Mouse (Mus musculus): ENCODE data around the gene Zbtb18. TPM values are rescaled to one million over a fixed set of nuclear protein-coding genes. Genes with fewer than 3 reads are reported as not detected.
"Not testable (repeated sequence)": the region's sequence is repeated elsewhere in the genome, so short reads cannot be mapped to it uniquely, and the experiment has no call there.

Gene Zbtb18
- total RNA-seq, 1 experiment from 2014 or later, result 53.8 TPM

DNA sequence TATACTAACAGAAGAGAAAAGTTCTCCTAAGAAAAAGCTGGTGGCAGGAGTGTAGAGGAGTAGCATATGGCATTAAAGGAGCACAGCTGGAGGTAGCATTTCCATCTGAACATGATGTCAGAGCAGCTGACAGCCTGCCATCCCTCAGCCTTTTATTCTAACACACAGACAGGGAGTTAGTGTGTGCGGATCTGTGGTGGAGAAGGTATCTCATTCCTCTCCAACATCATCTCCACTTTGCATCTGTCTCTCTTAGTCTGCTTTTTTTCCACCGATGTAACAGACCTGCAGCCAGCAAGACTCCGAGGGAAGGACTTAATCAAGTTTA is 2.3 kb downstream of the Zbtb18 start:
- no peak for ATAC-seq (replicated peaks in 1 of 2; ENCODE audit: insufficient read depth in 1 of 2, low FRiP score in 2 of 2, low TSS enrichment in 1 of 2, low read depth in 1 of 2, poor library complexity in 2 of 2, severe bottlenecking in 2 of 2)

DNA sequence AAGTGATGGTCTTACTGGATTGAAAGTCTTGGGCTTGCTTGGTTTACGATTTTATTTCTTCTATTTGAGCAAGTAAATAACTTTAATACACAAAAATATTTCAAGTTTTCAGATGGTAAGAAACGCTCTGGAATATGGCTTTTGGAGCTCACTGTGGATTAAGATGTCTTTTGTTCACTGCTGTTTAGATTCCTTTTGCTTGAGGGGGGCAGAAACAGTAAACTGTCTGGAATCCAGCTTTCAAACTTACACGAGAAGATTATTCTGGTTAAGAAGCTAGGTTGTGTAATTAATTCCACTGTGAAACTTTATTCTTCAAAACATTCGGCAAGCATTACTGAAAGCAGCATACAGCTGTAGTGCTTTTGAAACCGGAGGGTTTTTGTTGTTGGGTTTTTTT is 2.8 kb downstream of the Zbtb18 start:
- no peak for ATAC-seq (replicated peaks in 1 of 2; ENCODE audit: insufficient read depth in 1 of 2, low FRiP score in 2 of 2, low TSS enrichment in 1 of 2, low read depth in 1 of 2, poor library complexity in 2 of 2, severe bottlenecking in 2 of 2)

DNA sequence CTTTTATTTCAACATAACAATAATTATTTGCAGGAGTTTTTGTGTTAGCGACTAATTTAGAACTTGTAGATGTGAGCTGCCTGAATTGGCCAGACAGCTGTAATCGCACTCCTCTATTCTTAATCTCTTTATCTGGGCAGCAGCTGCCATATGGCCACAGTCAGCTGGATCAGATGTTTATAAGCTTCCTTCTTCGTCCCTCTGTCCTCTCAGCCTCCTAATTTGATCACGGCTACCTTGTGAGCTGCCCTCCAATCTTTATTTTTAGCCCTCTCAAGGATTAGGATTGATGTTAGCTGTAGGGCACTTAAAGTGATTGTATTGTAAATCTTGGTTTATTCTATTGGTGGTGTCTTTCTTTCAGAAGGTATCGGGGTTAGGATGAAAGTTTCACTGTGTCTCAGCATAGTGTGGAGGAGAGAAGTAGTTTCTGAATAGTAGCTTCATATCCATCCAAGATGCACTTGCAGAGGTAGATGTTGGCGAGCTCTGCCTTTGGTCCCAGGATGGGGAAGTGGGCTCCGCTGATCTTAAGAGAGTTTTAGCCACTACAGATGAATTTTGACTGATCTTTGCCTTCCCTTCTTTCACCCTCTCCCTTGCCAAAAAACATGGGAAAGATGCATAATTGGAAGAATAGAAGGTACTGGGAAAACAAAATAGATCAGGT is 3.4 kb downstream of the Zbtb18 start:
- no peak for ATAC-seq (replicated peaks in 1 of 2; ENCODE audit: insufficient read depth in 1 of 2, low FRiP score in 2 of 2, low TSS enrichment in 1 of 2, low read depth in 1 of 2, poor library complexity in 2 of 2, severe bottlenecking in 2 of 2)

DNA sequence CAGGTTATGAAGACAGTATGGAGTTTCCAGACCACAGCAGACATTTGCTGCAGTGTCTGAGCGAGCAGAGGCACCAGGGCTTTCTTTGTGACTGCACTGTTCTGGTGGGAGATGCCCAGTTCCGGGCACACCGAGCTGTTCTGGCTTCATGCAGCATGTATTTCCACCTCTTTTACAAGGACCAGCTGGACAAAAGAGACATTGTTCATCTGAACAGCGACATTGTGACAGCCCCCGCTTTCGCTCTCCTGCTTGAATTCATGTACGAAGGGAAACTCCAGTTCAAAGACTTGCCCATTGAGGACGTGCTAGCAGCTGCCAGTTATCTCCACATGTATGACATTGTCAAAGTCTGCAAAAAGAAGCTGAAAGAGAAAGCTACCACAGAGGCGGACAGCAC is 4.9 kb downstream of the Zbtb18 start:
- ATAC-seq (replicated peaks in 1 of 2; ENCODE audit: insufficient read depth in 1 of 2, low FRiP score in 2 of 2, low TSS enrichment in 1 of 2, low read depth in 1 of 2, poor library complexity in 2 of 2, severe bottlenecking in 2 of 2), result no peak

DNA sequence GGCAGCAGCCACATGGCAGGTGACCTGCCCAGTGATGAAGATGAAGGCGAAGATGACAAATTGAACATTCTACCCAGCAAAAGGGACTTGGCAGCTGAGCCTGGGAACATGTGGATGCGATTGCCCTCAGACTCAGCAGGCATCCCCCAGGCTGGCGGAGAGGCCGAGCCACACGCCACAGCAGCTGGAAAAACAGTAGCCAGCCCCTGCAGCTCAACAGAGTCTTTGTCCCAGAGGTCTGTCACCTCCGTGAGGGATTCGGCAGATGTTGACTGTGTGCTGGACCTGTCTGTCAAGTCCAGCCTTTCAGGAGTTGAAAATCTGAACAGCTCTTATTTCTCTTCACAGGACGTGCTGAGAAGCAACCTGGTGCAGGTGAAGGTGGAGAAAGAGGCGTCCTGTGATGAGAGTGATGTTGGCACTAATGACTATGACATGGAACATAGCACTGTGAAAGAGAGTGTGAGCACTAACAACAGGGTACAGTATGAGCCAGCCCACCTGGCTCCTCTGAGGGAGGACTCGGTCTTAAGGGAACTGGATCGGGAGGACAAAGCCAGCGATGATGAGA is 5.5 kb downstream of the Zbtb18 start:
- no peak for ATAC-seq (replicated peaks in 1 of 2; ENCODE audit: insufficient read depth in 1 of 2, low FRiP score in 2 of 2, low TSS enrichment in 1 of 2, low read depth in 1 of 2, poor library complexity in 2 of 2, severe bottlenecking in 2 of 2)

DNA sequence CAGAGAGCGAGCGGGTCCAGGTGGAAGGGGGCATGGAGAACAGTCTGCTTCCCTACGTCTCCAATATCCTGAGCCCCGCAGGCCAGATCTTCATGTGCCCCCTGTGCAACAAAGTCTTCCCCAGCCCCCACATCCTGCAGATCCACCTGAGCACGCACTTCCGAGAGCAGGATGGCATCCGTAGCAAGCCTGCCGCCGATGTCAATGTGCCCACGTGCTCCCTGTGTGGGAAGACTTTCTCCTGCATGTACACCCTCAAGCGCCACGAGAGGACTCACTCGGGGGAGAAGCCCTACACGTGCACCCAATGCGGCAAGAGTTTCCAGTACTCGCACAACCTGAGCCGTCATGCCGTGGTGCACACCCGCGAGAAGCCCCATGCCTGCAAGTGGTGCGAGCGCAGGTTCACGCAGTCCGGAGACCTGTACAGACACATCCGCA is 6.0 kb downstream of the Zbtb18 start:
- no peak for ATAC-seq (replicated peaks in 1 of 2; ENCODE audit: insufficient read depth in 1 of 2, low FRiP score in 2 of 2, low TSS enrichment in 1 of 2, low read depth in 1 of 2, poor library complexity in 2 of 2, severe bottlenecking in 2 of 2)

DNA sequence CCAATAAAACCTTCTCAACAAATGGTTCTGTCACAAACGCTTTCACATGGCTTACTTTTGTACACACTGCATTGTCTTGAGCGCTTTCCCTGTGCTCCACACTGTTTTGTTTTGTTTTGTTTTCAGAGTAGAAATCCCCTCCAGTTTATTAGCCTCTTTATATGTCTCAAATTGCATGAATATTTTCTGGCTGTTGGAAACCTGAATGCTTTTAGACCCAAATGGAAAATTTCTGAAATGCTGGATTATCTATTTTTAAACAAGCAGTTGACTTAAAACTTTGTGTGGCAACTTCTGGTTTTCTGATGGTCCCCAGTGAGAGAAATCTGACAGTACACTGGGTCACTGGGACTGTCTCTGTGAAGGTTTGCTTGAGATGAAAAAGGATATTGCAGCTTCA is 6.8 kb downstream of the Zbtb18 start:
- no peak for ATAC-seq (replicated peaks in 1 of 2; ENCODE audit: insufficient read depth in 1 of 2, low FRiP score in 2 of 2, low TSS enrichment in 1 of 2, low read depth in 1 of 2, poor library complexity in 2 of 2, severe bottlenecking in 2 of 2)

DNA sequence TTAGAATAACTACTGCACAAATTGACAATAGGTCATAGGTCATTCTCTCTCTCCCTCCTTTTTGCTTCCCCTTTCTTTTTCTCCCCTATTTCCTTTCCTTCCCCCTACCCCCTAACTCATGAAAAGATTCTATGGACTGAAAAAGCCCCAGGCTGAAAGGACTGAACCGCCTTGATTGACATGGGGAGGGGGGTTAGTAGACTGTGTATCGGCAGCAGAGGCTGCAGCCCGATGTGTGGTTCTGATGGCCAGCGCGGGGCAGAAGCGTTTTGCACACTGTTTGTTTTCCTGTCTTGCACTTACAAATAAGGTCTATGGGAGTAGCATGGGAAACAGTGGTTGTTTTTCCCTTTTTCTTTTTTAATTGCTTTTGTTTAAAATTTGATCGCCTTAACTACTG is 7.7 kb downstream of the Zbtb18 start:
- ATAC-seq (replicated peaks in 1 of 2; ENCODE audit: insufficient read depth in 1 of 2, low FRiP score in 2 of 2, low TSS enrichment in 1 of 2, low read depth in 1 of 2, poor library complexity in 2 of 2, severe bottlenecking in 2 of 2), result not testable (repeated sequence)

DNA sequence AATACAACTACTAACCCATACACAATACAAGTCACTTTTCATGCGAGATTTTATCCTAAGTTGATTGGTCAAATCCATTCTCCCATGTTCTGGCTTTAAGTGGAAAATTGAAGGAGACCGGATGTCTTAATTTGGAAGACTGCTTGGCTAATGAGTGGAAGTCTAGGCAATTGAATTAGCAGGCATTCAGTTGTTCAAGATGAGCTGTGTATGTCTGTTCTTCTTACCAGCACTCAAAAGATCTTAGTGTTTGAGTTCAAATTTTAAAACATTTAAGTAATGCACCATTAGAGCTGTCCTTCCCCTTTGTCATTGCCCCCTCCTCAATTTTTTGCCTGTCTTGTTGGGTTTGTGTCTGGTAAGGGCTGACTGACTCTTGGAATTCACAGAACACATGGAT is 8.9 kb downstream of the Zbtb18 start:
- ATAC-seq (replicated peaks in 1 of 2; ENCODE audit: insufficient read depth in 1 of 2, low FRiP score in 2 of 2, low TSS enrichment in 1 of 2, low read depth in 1 of 2, poor library complexity in 2 of 2, severe bottlenecking in 2 of 2), result no peak

DNA sequence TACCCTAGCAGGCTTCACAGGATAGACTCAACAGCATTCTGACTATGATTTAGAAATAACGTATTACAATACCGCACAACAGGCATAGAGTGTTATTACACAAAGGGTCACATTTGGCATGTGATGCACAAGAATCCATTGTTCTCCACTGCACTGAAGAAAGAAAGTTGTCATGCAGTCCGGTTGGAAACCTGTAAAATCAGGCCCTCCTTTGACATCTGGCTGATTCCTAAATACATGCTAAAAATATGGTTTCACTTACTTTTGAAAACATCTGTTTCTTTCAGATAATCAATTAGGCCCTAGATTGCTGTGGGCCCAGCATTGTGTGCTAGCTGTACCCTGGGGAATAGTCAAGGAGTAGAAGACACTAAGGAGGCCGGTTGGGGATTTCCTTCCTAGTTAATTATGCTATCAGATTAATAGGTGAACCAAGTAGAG is 9.9 kb downstream of the Zbtb18 start:
- no peak for ATAC-seq (replicated peaks in 1 of 2; ENCODE audit: insufficient read depth in 1 of 2, low FRiP score in 2 of 2, low TSS enrichment in 1 of 2, low read depth in 1 of 2, poor library complexity in 2 of 2, severe bottlenecking in 2 of 2)

DNA sequence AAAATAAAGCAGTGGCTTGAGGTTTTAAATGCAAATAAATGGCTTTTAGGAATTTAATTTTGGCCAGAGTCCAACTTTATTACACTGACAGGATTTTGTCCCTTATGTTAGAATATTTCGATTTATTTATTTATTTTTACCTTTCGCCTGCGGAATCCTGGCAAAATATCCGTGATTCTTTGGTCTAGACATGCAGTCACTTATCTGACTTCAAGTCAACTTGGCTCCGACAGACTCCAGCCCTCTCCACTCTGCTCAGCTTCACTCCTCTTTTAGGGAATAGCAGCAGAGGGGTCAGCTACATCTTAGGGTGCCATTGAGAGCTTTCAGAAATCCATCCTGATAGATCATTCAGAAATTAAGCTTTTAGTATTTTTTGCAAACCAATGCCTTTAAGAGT is 10.8 kb downstream of the Zbtb18 start:
- no peak for ATAC-seq (replicated peaks in 1 of 2; ENCODE audit: insufficient read depth in 1 of 2, low FRiP score in 2 of 2, low TSS enrichment in 1 of 2, low read depth in 1 of 2, poor library complexity in 2 of 2, severe bottlenecking in 2 of 2)

DNA sequence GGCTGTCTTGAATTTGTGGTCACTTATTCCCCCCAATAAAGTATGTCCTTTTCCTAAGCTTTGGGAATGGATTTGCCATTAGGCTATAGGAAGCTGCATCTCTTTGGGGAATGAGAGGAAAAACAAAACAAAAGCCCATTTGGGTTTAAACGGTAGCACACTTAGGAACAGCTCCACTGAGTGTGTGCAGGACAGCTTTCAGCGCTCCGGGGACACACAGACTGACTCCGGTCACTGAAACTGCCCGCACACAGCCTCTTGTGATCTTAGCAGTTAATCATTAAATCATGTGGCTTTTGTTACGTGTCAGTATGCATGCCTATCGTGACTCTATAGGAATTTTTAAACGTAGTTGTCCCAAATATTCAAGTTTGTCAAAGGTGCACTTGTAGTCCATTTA is 11.7 kb downstream of the Zbtb18 start:
- ATAC-seq (replicated peaks in 1 of 2; ENCODE audit: insufficient read depth in 1 of 2, low FRiP score in 2 of 2, low TSS enrichment in 1 of 2, low read depth in 1 of 2, poor library complexity in 2 of 2, severe bottlenecking in 2 of 2), result no peak

DNA sequence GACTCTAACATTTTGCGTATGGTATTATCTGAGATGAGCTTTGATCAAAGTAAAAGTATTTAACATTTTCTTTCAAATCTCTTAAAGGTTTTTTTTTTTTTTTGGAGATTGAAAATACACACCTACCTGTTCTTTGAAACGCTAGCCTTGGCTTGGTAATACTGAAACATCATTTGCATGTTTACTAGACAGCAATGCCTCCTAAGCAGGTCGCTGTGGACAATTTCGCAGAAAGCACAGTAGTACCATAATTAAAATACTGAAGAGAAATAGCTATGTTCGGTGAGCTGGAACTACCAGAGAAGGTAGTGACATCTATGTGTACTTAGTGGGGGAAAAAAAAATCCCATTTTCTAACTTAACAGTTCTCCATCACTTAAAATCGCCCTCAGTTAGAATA is 12.3 kb downstream of the Zbtb18 start:
- ATAC-seq (replicated peaks in 1 of 2; ENCODE audit: insufficient read depth in 1 of 2, low FRiP score in 2 of 2, low TSS enrichment in 1 of 2, low read depth in 1 of 2, poor library complexity in 2 of 2, severe bottlenecking in 2 of 2), result no peak

DNA sequence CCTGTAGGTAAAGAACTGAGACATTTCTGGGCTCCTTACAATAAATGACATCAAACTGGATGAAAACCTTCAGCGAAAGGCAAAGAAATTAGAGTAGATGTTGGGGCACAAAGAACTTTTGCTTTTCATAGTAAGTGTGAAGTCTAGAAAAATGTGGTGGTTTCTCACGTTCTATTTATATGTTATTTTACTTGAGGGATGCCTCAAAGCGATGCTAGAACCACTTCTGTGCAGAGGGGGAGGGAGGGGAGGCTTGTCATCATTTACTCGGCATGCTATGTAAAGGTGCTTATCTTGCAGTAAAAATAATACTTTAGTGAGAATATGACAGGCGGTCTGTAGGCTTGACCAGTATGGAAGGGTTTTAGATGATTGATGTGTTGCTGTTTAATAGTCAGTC is 13.3 kb downstream of the Zbtb18 start:
- ATAC-seq (replicated peaks in 1 of 2; ENCODE audit: insufficient read depth in 1 of 2, low FRiP score in 2 of 2, low TSS enrichment in 1 of 2, low read depth in 1 of 2, poor library complexity in 2 of 2, severe bottlenecking in 2 of 2), result no peak

DNA sequence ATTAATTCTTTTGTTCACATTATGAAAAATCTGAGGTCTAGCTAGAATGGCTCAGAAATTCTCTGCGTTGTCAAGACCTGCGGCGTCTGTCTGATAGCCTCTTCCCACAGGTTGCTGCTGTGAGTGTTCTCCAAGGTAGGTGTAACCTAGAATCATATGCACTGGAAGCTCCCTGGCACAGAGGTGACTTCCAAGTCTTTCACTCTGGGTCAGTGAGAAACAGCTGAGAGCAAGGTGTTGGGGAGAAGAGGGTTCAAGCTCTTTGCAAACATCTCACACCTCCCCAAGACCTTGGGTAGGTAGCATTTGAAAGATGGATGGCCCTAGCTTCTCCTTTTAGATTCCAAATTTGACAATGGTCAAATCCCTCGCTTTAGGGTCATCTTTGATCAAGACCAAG is 14.1 kb downstream of the Zbtb18 start:
- ATAC-seq (replicated peaks in 1 of 2; ENCODE audit: insufficient read depth in 1 of 2, low FRiP score in 2 of 2, low TSS enrichment in 1 of 2, low read depth in 1 of 2, poor library complexity in 2 of 2, severe bottlenecking in 2 of 2), result no peak

DNA sequence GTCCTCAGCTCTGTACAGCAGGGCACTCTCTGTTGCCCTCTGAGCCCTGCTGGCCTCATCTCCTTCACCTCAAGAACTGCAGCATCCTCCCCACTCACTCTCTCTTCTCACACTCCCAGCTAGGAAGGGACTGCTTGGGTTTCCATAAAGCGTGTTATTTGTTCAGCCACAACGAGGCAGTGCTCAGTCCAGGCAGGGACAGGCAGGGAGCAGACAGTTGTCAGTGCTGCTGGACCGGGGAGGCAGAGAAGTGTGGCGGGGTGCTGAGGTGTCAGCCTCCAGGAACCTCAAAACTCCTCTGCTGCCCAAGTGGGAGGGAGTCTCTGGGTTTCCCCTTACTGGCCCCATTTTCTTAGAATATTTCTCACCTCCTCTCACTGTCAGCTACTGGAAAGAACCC is 14.6 kb downstream of the Zbtb18 start:
- peak; percentile 42 to 51; a peak in 3 of 4 replicates for ATAC-seq (replicated peaks in 1 of 2; ENCODE audit: insufficient read depth in 1 of 2, low FRiP score in 2 of 2, low TSS enrichment in 1 of 2, low read depth in 1 of 2, poor library complexity in 2 of 2, severe bottlenecking in 2 of 2)

DNA sequence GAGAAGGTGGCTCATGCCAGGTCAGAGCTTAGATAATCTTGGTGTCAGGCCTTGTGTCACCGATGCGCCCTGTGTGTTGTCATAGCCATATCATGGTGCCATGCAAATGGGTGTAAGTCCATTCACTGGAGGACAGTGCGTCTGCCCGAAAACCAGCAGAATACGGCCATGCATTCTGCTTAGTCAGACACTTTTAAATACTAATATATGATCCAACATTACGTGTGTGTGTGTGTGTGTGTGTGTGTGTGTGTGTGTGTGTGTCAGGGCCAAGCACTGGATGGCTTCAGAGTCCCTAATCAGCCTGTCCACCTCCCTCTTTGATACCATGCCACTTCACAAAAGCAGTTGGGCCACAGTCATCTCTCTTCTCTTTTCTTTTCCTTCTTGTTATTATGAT is 15.8 kb downstream of the Zbtb18 start:
- no peak for ATAC-seq (replicated peaks in 1 of 2; ENCODE audit: insufficient read depth in 1 of 2, low FRiP score in 2 of 2, low TSS enrichment in 1 of 2, low read depth in 1 of 2, poor library complexity in 2 of 2, severe bottlenecking in 2 of 2)

DNA sequence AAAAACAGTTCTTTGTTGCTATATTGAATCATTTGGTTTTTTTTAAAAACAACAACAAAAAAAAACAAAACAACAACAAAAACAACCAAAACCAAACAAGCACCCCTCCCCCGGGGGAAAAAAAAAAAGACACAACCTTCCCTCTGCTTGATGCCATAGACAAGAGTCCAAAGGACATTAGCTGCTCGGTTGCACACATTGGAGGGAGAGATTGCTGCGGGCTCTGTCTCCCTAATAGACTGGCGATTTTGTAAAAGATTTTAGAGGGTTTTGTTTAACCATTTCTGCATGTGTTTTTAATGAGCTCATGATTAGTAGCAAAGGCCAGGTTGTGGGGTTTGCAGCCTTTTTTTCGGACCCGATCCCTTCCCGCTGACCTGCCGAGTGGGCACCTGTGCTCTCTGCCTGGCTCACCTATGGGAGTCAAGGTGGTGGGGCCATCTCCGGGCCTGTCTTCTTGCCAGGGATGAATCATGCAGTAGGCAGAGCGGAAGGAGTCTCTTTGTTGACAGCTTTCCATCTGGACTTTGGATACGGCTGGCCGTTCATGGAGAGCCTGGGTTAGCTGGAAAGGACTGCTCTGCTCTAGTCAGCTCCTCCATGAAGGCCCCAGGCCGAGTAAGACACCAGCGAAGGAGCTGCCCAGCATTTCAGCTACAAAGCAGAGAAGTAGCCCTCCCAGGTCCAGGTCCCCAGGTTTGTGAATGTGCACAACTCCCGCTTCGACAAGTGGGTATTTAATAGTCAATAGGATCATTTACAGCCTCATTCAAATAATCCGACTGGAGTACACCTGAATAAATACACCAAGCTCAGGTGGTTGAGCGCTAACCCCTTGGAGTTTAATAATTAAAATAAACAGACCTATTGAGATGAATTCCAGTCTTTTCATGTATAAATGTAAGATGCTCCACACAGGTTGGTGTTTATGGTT is 16.6 kb downstream of the Zbtb18 start:
- ATAC-seq (replicated peaks in 1 of 2; ENCODE audit: insufficient read depth in 1 of 2, low FRiP score in 2 of 2, low TSS enrichment in 1 of 2, low read depth in 1 of 2, poor library complexity in 2 of 2, severe bottlenecking in 2 of 2), result no peak
